Mouse (Mus musculus): Measurements from ENCODE around the gene Fxr1. TPM values are rescaled to one million over a fixed set of nuclear protein-coding genes. Genes with fewer than 3 reads are reported as not detected.

Gene Fxr1
- polyA plus RNA-seq, 1 experiment: 156 TPM

DNA sequence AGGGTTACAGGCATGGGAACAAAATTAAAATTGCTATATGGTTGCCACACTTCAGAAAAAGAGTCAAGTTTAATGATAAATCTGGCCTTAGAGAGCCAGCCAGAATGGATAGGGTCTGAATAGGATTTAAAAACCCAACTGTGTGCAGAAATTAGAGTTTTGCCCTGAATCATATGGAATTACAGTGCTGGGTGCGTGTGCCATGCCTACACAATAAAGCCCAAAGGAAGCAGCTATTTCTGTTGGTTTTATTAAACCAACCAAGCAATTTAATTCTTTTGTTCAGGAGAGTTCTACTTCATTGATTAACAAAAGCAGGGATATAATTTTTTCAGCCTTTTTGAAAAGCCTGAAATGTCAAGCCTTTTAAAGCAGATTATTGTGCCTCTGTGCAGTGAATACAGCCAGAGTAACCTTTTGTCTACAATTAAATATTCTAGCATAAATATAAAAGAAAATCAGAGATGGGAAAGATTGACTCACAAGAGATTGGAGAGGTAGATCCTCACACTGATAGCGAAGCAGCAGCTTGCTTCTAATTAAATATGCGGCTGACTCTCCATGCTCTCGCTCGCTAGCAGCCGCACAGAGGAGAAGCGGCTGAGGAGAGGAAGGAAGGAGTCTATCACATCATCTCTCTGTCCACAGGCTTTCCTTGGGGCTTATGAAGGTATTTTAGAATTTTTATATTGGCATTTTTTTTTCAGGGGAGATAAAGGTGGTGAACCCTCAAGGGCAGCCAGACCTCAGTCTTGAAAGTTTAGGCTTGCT lies 84.3 kb downstream of the Fxr1 start:
- no peak for TF ChIP-seq CTCF (IDR thresholded peaks at IDR 0.05; ENCODE audit: borderline replicate concordance, insufficient read depth, low read length)
- TF ChIP-seq POLR2A (IDR thresholded peaks at IDR 0.05; ENCODE audit: low read depth, low read length): no peak
- H3K4me1 ChIP-seq (ENCODE audit: control insufficient read depth, insufficient read depth, low read length): no peaks in the 10 kb centered on the region
- H3K27ac ChIP-seq (ENCODE audit: insufficient read depth, low read length): no peak overlapping the region
- H3K4me3 ChIP-seq (ENCODE audit: insufficient read depth, low read length): no peak overlapping the region

DNA sequence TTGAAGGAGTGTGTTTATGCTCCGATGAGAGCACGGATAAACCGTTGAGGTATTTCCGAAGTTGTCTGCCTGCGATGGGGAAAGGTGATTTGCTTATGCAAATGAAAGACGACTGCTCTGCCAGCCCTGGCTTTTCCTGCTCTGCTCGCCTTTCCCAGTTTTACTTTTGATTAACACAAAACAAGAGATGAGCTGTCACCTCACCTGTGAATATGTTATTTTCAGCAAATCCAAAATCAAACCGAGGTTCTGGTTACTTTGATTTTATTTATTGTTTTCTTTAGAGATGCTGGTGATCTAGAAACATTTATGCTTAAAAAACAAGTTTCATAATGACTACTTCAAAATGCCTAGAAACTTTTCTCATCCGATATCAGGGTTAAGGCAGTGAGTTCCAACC lies 86.7 kb downstream of the Fxr1 start:
- H3K4me1 ChIP-seq (ENCODE audit: control insufficient read depth, insufficient read depth, low read length): no peaks in the 10 kb centered on the region
- TF ChIP-seq POLR2A (IDR thresholded peaks at IDR 0.05; ENCODE audit: low read depth, low read length): no peak
- TF ChIP-seq CTCF (IDR thresholded peaks at IDR 0.05; ENCODE audit: borderline replicate concordance, insufficient read depth, low read length): no peak
- H3K27ac ChIP-seq (ENCODE audit: insufficient read depth, low read length): no peak overlapping the region
- no peak overlapping the region for H3K4me3 ChIP-seq (ENCODE audit: insufficient read depth, low read length)

DNA sequence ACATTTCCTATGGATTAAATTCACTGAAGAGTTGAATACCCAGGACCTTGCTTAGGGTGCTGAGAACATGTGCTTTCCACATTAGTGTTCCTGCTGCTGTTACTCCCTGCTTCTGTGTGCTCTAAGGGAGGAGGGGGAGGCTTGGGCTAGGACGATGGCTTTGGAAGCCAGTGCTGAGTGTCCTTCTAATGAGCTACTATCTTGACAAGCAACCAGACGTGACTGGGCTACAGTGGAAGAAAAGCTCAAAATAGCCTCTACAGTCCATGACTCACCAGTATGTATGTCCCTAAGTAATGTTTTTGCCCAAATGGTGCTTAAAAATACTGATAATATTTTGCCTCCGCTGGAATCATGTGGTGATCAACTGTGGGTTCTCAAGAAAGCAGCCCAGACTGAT lies 87.9 kb downstream of the Fxr1 start:
- no peak for TF ChIP-seq POLR2A (IDR thresholded peaks at IDR 0.05; ENCODE audit: low read depth, low read length)
- no peak for TF ChIP-seq CTCF (IDR thresholded peaks at IDR 0.05; ENCODE audit: borderline replicate concordance, insufficient read depth, low read length)
- H3K4me1 ChIP-seq (ENCODE audit: control insufficient read depth, insufficient read depth, low read length): no peaks in the 10 kb centered on the region
- H3K27ac ChIP-seq (ENCODE audit: insufficient read depth, low read length): no peak overlapping the region
- H3K4me3 ChIP-seq (ENCODE audit: insufficient read depth, low read length): no peak overlapping the region

DNA sequence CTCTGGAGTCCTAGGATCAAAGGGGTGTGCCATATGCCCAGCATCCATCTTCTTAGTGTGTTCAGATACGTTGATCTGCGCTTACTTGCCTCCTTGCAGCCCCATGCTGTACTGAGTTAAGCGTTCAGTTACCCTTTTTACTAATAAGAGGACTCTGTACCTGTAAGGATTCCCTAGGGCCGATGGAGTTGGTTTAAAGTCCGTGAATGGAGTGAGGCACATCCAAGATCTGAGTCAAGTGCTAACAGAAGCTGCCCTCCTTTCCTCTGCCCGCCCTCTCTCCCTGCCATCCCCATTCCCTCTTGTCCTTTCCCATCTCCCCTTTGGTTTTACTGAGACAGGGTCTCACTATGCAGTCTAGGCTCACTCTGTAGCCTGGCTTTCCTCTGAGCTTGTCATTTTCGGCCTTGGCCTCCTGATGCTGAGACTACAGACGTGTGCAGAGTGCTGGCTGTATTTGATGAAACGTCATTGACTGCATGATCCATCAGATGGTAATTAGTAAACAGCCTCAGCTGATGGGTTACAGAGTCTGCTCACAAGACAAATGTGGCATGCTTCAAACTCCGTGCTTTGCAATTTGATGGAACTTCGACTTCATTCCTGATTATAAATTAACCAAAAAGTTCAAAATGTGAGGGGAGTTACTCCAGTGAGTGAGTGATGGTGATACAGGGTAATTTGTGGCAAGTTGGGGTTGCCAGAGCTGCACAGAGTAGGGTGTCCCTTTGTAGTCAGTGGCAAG lies 92.4 kb downstream of the Fxr1 start:
- Histone ChIP-seq H3K27ac (ENCODE audit: insufficient read depth, low read length) (no peak overlapping the region), H3K4me1 (ENCODE audit: control insufficient read depth, insufficient read depth, low read length) (no peaks in the 10 kb centered on the region), H3K4me3 (ENCODE audit: insufficient read depth, low read length) (no peak overlapping the region)
- no peak for TF ChIP-seq POLR2A (IDR thresholded peaks at IDR 0.05; ENCODE audit: low read depth, low read length)
- no peak for TF ChIP-seq CTCF (IDR thresholded peaks at IDR 0.05; ENCODE audit: borderline replicate concordance, insufficient read depth, low read length)

DNA sequence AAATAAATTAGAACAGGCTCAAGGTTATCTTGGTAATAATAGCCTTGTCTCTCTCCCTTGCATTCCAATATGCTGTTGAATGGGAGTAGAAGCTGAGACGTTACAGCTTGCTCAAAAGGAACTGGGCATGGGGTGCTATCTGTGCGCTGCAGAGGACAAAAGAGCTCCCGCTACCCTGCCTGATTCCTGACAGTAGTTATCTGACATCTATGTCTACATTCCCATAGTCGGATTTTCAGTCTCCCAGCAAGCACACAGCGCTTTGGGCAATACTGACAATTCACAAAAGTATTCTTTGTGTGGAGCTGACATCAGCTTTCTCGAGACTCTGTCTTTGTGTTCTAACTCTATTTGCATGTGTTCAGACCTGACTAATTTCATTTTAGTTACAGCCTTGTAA lies 96.1 kb downstream of the Fxr1 start:
- no peaks in the 10 kb centered on the region for H3K4me1 ChIP-seq (ENCODE audit: control insufficient read depth, insufficient read depth, low read length)
- no peak for TF ChIP-seq POLR2A (IDR thresholded peaks at IDR 0.05; ENCODE audit: low read depth, low read length)
- TF ChIP-seq CTCF (IDR thresholded peaks at IDR 0.05; ENCODE audit: borderline replicate concordance, insufficient read depth, low read length): no peak
- no peak overlapping the region for H3K4me3 ChIP-seq (ENCODE audit: insufficient read depth, low read length)
- no peak overlapping the region for H3K27ac ChIP-seq (ENCODE audit: insufficient read depth, low read length)

DNA sequence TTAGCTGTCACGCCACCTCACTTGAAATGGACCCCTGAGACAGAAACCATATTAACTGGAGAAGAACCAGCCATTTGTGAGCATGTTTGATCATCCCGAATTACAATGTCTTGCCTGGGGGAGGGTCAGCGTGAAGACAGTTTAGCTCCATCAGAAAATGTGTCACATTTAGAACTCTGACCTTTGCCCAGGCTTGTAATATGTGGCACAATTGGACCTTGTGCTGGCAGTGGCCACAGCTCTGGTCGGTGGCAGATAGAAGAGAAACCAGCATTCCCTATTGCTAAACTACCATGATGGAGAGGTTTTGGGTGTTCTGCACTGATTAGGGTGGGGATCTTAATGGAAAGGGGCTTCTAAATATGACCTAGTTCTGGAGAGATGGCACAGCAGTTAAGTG lies 100.1 kb downstream of the Fxr1 start:
- Histone ChIP-seq H3K4me1 (ENCODE audit: control insufficient read depth, insufficient read depth, low read length) (no peaks in the 10 kb centered on the region), H3K4me3 (ENCODE audit: insufficient read depth, low read length) (no peak overlapping the region), H3K27ac (ENCODE audit: insufficient read depth, low read length) (no peak overlapping the region)
- no peak for TF ChIP-seq CTCF (IDR thresholded peaks at IDR 0.05; ENCODE audit: borderline replicate concordance, insufficient read depth, low read length)
- no peak for TF ChIP-seq POLR2A (IDR thresholded peaks at IDR 0.05; ENCODE audit: low read depth, low read length)

Other genes starting within 250 kb of the Fxr1 start
- gene Ttc14, start 220.1 kb upstream of the Fxr1 start, polyA plus RNA-seq (2011; ENCODE audit: insufficient read length, low read depth, missing spikeins): 60.5 and 63.4 TPM in 2 replicates
- gene Ccdc39, start 175.6 kb upstream of the Fxr1 start, polyA plus RNA-seq (2011; ENCODE audit: insufficient read length, low read depth, missing spikeins): 2.9 and 4.1 TPM in 2 replicates
- 53.3 and 56.6 TPM in 2 replicates for gene Dnajc19, start 61.4 kb downstream of the Fxr1 start, polyA plus RNA-seq (2011; ENCODE audit: insufficient read length, low read depth, missing spikeins)